Mouse (Mus musculus): ENCODE results near the gene Gm3854. TPM values are rescaled to one million over a fixed set of nuclear protein-coding genes. Genes with fewer than 3 reads are reported as not detected.
A peak's percentile ranks its signal among the peaks of the same experiment; 100 is the strongest.
"Not testable (repeated sequence)": the region's sequence is repeated elsewhere in the genome, so short reads cannot be mapped to it uniquely, and the experiment has no call there.

Gm3854 gene
- 0.95 and 1.3 TPM in 2 replicates for polyA plus RNA-seq (2015; fragmentation: Nextera tagmentation; extraction: Ambion mirVana)

- no peak within 1 kb of the TSS for H3K27ac ChIP-seq (ENCODE audit: low read length)
- H3K4me2 ChIP-seq (ENCODE audit: low read depth, low read length), result peak within 1 kb of the TSS; percentile 65
- ATAC-seq, result peak; percentile 94
- no peaks in the 10 kb centered on the region for H3K27me3 ChIP-seq (replicated peaks; ENCODE audit: control insufficient read depth, insufficient read depth, low read length)
- WGBS, result under 1% methylated on average over 26 of the region's 26 CpGs
- peak within 1 kb of the TSS; percentile 67 for H3K4me3 ChIP-seq (ENCODE audit: low read length)
- no peaks in the 10 kb centered on the region for H3K36me3 ChIP-seq (ENCODE audit: control insufficient read depth, insufficient read depth, low read length)
- no peaks in the 10 kb centered on the region for H3K4me1 ChIP-seq (ENCODE audit: control insufficient read depth, insufficient read depth, low read length)
- H3K9ac ChIP-seq (ENCODE audit: low read depth, low read length), result peak within 1 kb of the TSS; percentile 74
- no peaks in the 10 kb centered on the region for H3K9me3 ChIP-seq (ENCODE audit: control insufficient read depth, low read length)
Measured at GRCm38 (mm10) chr7:6343501-6344071, at the start of gene Gm3854. Gene Gm3854 (plus strand): TSS chr7:6343759.

GRCm38 (mm10) chr7:6300796-6301195 lies 42.8 kb upstream of the Gm3854 start:
- not testable (repeated sequence) for H3K9ac ChIP-seq (ENCODE audit: low read depth, low read length); H3K4me1 ChIP-seq (ENCODE audit: control insufficient read depth, insufficient read depth, low read length); H3K27ac ChIP-seq (ENCODE audit: low read length); H3K9me3 ChIP-seq (ENCODE audit: control insufficient read depth, low read length); H3K36me3 ChIP-seq (ENCODE audit: control insufficient read depth, insufficient read depth, low read length); H3K4me3 ChIP-seq (ENCODE audit: low read length); H3K4me2 ChIP-seq (ENCODE audit: low read depth, low read length); H3K27me3 ChIP-seq (replicated peaks; ENCODE audit: control insufficient read depth, insufficient read depth, low read length); ATAC-seq
- 69% methylated on average over 11 of the region's 11 CpGs for WGBS

- peak; percentile 78 for ATAC-seq
- 15% methylated on average over 23 of the region's 23 CpGs for WGBS
- H3K27me3 ChIP-seq (replicated peaks; ENCODE audit: control insufficient read depth, insufficient read depth, low read length), result no peaks in the 10 kb centered on the region
Measured at GRCm38 (mm10) chr7:6330458-6331232, 12.9 kb upstream of the Gm3854 start.

GRCm38 (mm10) chr7:6331233-6331956 lies 12.2 kb upstream of the Gm3854 start, which contains the start of gene Zfp583:
Gene Zfp583 (minus strand): TSS chr7:6331285.
- Histone ChIP-seq H3K9me3 (ENCODE audit: control insufficient read depth, low read length) (no peaks in the 10 kb centered on the region), H3K4me1 (ENCODE audit: control insufficient read depth, insufficient read depth, low read length) (0 out of 2 replicates have a peak, but pooled peaks cover 7% of the 10 kb centered on the region), H3K9ac (ENCODE audit: low read depth, low read length) (peak within 1 kb of the TSS; percentile 82), H3K4me3 (ENCODE audit: low read length) (peak within 1 kb of the TSS; percentile 63), H3K36me3 (ENCODE audit: control insufficient read depth, insufficient read depth, low read length) (no peaks in the 10 kb centered on the region), H3K27ac (ENCODE audit: low read length) (peak within 1 kb of the TSS; percentile 65), H3K4me2 (ENCODE audit: low read depth, low read length) (peak within 1 kb of the TSS; percentile 88), H3K27me3 (replicated peaks; ENCODE audit: control insufficient read depth, insufficient read depth, low read length) (no peaks in the 10 kb centered on the region)
- WGBS, result 5% methylated on average over 31 of the region's 31 CpGs
- peak; percentile 98 for ATAC-seq

More at GRCm38 (mm10) chr7:6330458-6331232, 12.9 kb upstream of the Gm3854 start:
- peak overlapping the region; percentile 63 for H3K4me3 ChIP-seq (ENCODE audit: low read length)
- H3K9ac ChIP-seq (ENCODE audit: low read depth, low read length), result peak overlapping the region; percentile 82
- no peaks in the 10 kb centered on the region for H3K36me3 ChIP-seq (ENCODE audit: control insufficient read depth, insufficient read depth, low read length)
- no peaks in the 10 kb centered on the region for H3K9me3 ChIP-seq (ENCODE audit: control insufficient read depth, low read length)
- H3K27ac ChIP-seq (ENCODE audit: low read length), result peak overlapping the region; percentile 65
- peak overlapping the region; percentile 88 for H3K4me2 ChIP-seq (ENCODE audit: low read depth, low read length)
- 0 out of 2 replicates have a peak, but pooled peaks cover 7% of the 10 kb centered on the region for H3K4me1 ChIP-seq (ENCODE audit: control insufficient read depth, insufficient read depth, low read length)

- Histone ChIP-seq H3K36me3 (ENCODE audit: control insufficient read depth, insufficient read depth, low read length) (no peaks in the 10 kb centered on the region), H3K9ac (ENCODE audit: low read depth, low read length) (no peak overlapping the region), H3K4me2 (ENCODE audit: low read depth, low read length) (no peak overlapping the region), H3K27ac (ENCODE audit: low read length) (no peak overlapping the region), H3K27me3 (replicated peaks; ENCODE audit: control insufficient read depth, insufficient read depth, low read length) (no peaks in the 10 kb centered on the region), H3K4me3 (ENCODE audit: low read length) (no peak overlapping the region), H3K9me3 (ENCODE audit: control insufficient read depth, low read length) (no peaks in the 10 kb centered on the region), H3K4me1 (ENCODE audit: control insufficient read depth, insufficient read depth, low read length) (no peaks in the 10 kb centered on the region)
- 82% methylated on average over 5 of the region's 5 CpGs for WGBS
- no peak for ATAC-seq
Measured at GRCm38 (mm10) chr7:6339865-6340264, 3.7 kb upstream of the Gm3854 start.

- no peaks in the 10 kb centered on the region for H3K27me3 ChIP-seq (replicated peaks; ENCODE audit: control insufficient read depth, insufficient read depth, low read length)
- H3K4me1 ChIP-seq (ENCODE audit: control insufficient read depth, insufficient read depth, low read length), result no peaks in the 10 kb centered on the region
- H3K36me3 ChIP-seq (ENCODE audit: control insufficient read depth, insufficient read depth, low read length), result no peaks in the 10 kb centered on the region
- H3K27ac ChIP-seq (ENCODE audit: low read length), result no peak overlapping the region
- ATAC-seq, result 0 out of 2 replicates have a peak, but pooled peaks have one; percentile 8
- H3K9me3 ChIP-seq (ENCODE audit: control insufficient read depth, low read length), result no peaks in the 10 kb centered on the region
- peak overlapping the region; percentile 67 for H3K4me3 ChIP-seq (ENCODE audit: low read length)
- H3K9ac ChIP-seq (ENCODE audit: low read depth, low read length), result peak overlapping the region; percentile 74
- H3K4me2 ChIP-seq (ENCODE audit: low read depth, low read length), result peak overlapping the region; percentile 65
- 33% methylated on average over 10 of the region's 10 CpGs for WGBS
Measured at GRCm38 (mm10) chr7:6344124-6344523, 565 bp downstream of the Gm3854 start.

- H3K36me3 ChIP-seq (ENCODE audit: control insufficient read depth, insufficient read depth, low read length), result no peaks in the 10 kb centered on the region
- H3K9me3 ChIP-seq (ENCODE audit: control insufficient read depth, low read length), result no peaks in the 10 kb centered on the region
- 43% methylated on average over 2 of the region's 2 CpGs for WGBS
- no peak for ATAC-seq
- no peak overlapping the region for H3K4me3 ChIP-seq (ENCODE audit: low read length)
- no peak overlapping the region for H3K27ac ChIP-seq (ENCODE audit: low read length)
- no peak overlapping the region for H3K9ac ChIP-seq (ENCODE audit: low read depth, low read length)
- H3K4me1 ChIP-seq (ENCODE audit: control insufficient read depth, insufficient read depth, low read length), result peaks cover 4% of the 10 kb centered on the region; the same call in 1 of the 2 replicates
- no peak overlapping the region for H3K4me2 ChIP-seq (ENCODE audit: low read depth, low read length)
- no peaks in the 10 kb centered on the region for H3K27me3 ChIP-seq (replicated peaks; ENCODE audit: control insufficient read depth, insufficient read depth, low read length)
Measured at GRCm38 (mm10) chr7:6358121-6358520, 14.6 kb downstream of the Gm3854 start.

GRCm38 (mm10) chr7:6358937-6359590 lies 15.5 kb downstream of the Gm3854 start:
- H3K27me3 ChIP-seq (replicated peaks; ENCODE audit: control insufficient read depth, insufficient read depth, low read length), result no peaks in the 10 kb centered on the region

More at GRCm38 (mm10) chr7:6358937-6359590, 15.5 kb downstream of the Gm3854 start:
- H3K4me3 ChIP-seq (ENCODE audit: low read length), result no peak overlapping the region
- H3K4me2 ChIP-seq (ENCODE audit: low read depth, low read length), result no peak overlapping the region
- no peaks in the 10 kb centered on the region for H3K9me3 ChIP-seq (ENCODE audit: control insufficient read depth, low read length)
- no peaks in the 10 kb centered on the region for H3K36me3 ChIP-seq (ENCODE audit: control insufficient read depth, insufficient read depth, low read length)
- H3K9ac ChIP-seq (ENCODE audit: low read depth, low read length), result no peak overlapping the region
- WGBS, result 53% methylated on average over 10 of the region's 10 CpGs
- H3K4me1 ChIP-seq (ENCODE audit: control insufficient read depth, insufficient read depth, low read length), result peaks cover 8% of the 10 kb centered on the region
- no peak for ATAC-seq
- no peak overlapping the region for H3K27ac ChIP-seq (ENCODE audit: low read length)

Data from intestine, embryonic 16.5 days (tissue).